Mouse (Mus musculus): Measurements from ENCODE around the gene Bmx. TPM values are rescaled to one million over a fixed set of nuclear protein-coding genes. Genes with fewer than 3 reads are reported as not detected.

Gene Bmx
- polyA plus RNA-seq, 1 experiment from 2014 or later, result 0.10 TPM

GRCm38 (mm10) chrX:164164681-164165080 is 93.3 kb downstream of the Bmx start:
- Histone ChIP-seq H3K27me3 (ENCODE audit: poor library complexity, severe bottlenecking) (peaks cover 81% of the 10 kb centered on the region), H3K36me3 (replicated peaks) (no peaks in the 10 kb centered on the region), H3K9me3 (no peaks in the 10 kb centered on the region), H3K4me1 (no peaks in the 10 kb centered on the region), H3K27ac (no peak overlapping the region), H3K4me3 (no peak overlapping the region)
- WGBS, result 79% methylated on average over 1 of the region's 1 CpGs
- no peak for DNase-seq (ENCODE audit: extremely low spot score, low spot score)

- H3K9me3 ChIP-seq, result no peaks in the 10 kb centered on the region
- no peak overlapping the region for H3K4me3 ChIP-seq
- H3K36me3 ChIP-seq (replicated peaks), result no peaks in the 10 kb centered on the region
- H3K27ac ChIP-seq, result no peak overlapping the region
- peaks cover 72% of the 10 kb centered on the region for H3K27me3 ChIP-seq (ENCODE audit: poor library complexity, severe bottlenecking)
- WGBS, result 80% methylated on average over 5 of the region's 5 CpGs
- DNase-seq (ENCODE audit: extremely low spot score, low spot score), result no peak
- no peaks in the 10 kb centered on the region for H3K4me1 ChIP-seq
These were observed 103.4 kb downstream of the Bmx start for GRCm38 (mm10) chrX:164154594-164154993.

- no peak for DNase-seq (ENCODE audit: extremely low spot score, low spot score)
- Histone ChIP-seq H3K27me3 (ENCODE audit: poor library complexity, severe bottlenecking) (peaks cover 72% of the 10 kb centered on the region), H3K9me3 (no peaks in the 10 kb centered on the region), H3K4me3 (no peak overlapping the region), H3K4me1 (no peaks in the 10 kb centered on the region), H3K36me3 (replicated peaks) (no peaks in the 10 kb centered on the region), H3K27ac (no peak overlapping the region)
These were observed 104.4 kb downstream of the Bmx start for GRCm38 (mm10) chrX:164153606-164154005.

GRCm38 (mm10) chrX:164152703-164153102 is 105.3 kb downstream of the Bmx start:
- Histone ChIP-seq H3K36me3 (replicated peaks) (no peaks in the 10 kb centered on the region), H3K27me3 (ENCODE audit: poor library complexity, severe bottlenecking) (peaks cover 74% of the 10 kb centered on the region), H3K27ac (no peak overlapping the region), H3K9me3 (no peaks in the 10 kb centered on the region), H3K4me1 (no peaks in the 10 kb centered on the region), H3K4me3 (no peak overlapping the region)
- DNase-seq (ENCODE audit: extremely low spot score, low spot score), result no peak
- 79% methylated on average over 2 of the region's 2 CpGs for WGBS

GRCm38 (mm10) chrX:164145463-164146250 is 112.3 kb downstream of the Bmx start:
- no peak for DNase-seq (ENCODE audit: extremely low spot score, low spot score)
- 0 out of 2 replicates have a peak, but pooled peaks cover 4% of the 10 kb centered on the region for H3K4me1 ChIP-seq
- H3K27ac ChIP-seq, result no peak overlapping the region
- H3K36me3 ChIP-seq (replicated peaks), result no peaks in the 10 kb centered on the region
- no peaks in the 10 kb centered on the region for H3K9me3 ChIP-seq
- peaks cover 92% of the 10 kb centered on the region for H3K27me3 ChIP-seq (ENCODE audit: poor library complexity, severe bottlenecking)
- 92% methylated on average over 6 of the region's 6 CpGs for WGBS
- H3K4me3 ChIP-seq, result no peak overlapping the region

Other genes with a start within 250 kb of the Bmx start
- gene Car5b, start 230.2 kb downstream of the Bmx start, polyA plus RNA-seq (2016; fragmentation: Nextera tagmentation; extraction: Ambion mirVana), result 0.15 and 0.30 TPM in 2 replicates
- 52.5 and 59.1 TPM in 2 replicates for gene Siah1b, start 181.7 kb downstream of the Bmx start, polyA plus RNA-seq (2016; fragmentation: Nextera tagmentation; extraction: Ambion mirVana)
- gene Cltrn, start 169.4 kb downstream of the Bmx start, polyA plus RNA-seq (2016; fragmentation: Nextera tagmentation; extraction: Ambion mirVana), result 1.6 and 1.8 TPM in 2 replicates
- gene Ace2, start 118.9 kb downstream of the Bmx start, polyA plus RNA-seq (2016; fragmentation: Nextera tagmentation; extraction: Ambion mirVana), result 0.25 and 0.27 TPM in 2 replicates
- gene Pir, start 11.2 kb upstream of the Bmx start, polyA plus RNA-seq (2016; fragmentation: Nextera tagmentation; extraction: Ambion mirVana), result 16.3 and 16.9 TPM in 2 replicates
- 1.2 and 1.3 TPM in 2 replicates for gene Vegfd, start 115.2 kb upstream of the Bmx start, polyA plus RNA-seq (2016; fragmentation: Nextera tagmentation; extraction: Ambion mirVana)
- gene Piga, start 161.6 kb upstream of the Bmx start, polyA plus RNA-seq (2016; fragmentation: Nextera tagmentation; extraction: Ambion mirVana), result 20.9 and 22.4 TPM in 2 replicates
- gene Asb11, start 178.8 kb upstream of the Bmx start, polyA plus RNA-seq (2016; fragmentation: Nextera tagmentation; extraction: Ambion mirVana), result not detected in 2 replicates
- gene Asb9, start 248.1 kb upstream of the Bmx start, polyA plus RNA-seq (2016; fragmentation: Nextera tagmentation; extraction: Ambion mirVana), result 0.22 and 0.53 TPM in 2 replicates

Measured in forebrain, embryonic 10.5 days (tissue).